Mouse (Mus musculus) monocyte, adult 59 days (primary cell): ENCODE results near the gene Tmem176b. TPM values are rescaled to one million over a fixed set of nuclear protein-coding genes. Genes with fewer than 3 reads are reported as not detected.

Experiments
- total RNA-seq, 2 experiments: library from RNA; stranded (reverse); gene quantifications; one replicate each; pipeline ENCODE4 v1.2.4; 2023

Gene Tmem176b
- 100 to 1,000 TPM; 215 to 221 TPM for total RNA-seq

DNA sequence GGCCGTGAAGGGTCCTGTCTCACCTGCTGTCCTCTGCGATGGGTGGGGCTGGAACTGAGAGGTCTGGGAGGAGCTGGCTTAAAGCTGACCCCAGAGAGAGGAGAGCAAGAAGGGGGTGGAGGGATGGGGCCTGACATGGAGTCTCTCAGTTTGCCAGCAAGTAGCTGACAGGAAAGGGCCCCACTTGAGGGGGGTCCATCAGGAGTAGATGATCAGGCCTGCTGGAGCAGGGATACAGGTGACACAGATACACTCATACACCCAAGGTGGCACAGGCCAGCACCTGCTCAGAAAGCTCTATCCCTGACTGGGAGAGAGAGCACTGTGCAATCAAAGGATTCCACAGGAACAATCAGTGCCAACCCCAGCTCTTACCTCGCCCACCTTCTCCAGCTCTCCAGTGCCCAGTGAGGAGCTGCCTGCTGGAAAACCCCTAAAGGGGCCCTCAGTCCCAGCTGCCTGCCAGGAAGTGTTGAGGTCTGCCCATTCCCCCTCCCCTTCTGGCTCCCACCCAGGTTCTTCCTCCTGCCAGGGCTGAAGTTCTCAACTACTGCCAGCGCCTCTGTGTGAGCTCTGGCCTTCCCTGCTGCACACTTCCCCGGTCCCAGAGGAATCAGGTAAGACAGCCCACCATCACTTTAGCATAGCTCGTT lies at the start of gene Tmem176b:
Gene Tmem176b, minus strand, starts transcription at position 524 of the 653 bp plus-strand sequence.

DNA sequence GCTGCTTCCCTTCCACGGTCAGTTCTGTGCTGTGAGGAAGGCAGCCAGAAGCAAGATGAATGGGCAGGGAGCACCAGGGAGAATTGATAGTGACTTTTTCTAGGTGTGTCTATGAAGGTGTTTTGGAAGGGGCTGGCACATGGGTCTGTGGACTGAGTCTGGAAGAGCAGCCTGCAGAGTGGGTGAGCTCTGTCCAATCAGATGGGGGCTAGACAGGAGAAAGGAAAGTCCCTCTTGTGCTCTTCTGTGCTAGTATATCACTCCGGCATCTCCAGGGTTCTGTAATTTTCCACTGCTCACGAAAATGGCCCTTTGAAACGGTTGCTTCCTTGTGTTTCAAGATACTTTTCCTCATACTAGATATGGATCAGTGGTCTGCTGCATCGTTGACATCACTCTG lies 31.3 kb upstream of the Tmem176b start, which contains the start of gene Aoc1:
Gene Aoc1, plus strand, starts transcription at position 301 of the 400 bp plus-strand sequence.

DNA sequence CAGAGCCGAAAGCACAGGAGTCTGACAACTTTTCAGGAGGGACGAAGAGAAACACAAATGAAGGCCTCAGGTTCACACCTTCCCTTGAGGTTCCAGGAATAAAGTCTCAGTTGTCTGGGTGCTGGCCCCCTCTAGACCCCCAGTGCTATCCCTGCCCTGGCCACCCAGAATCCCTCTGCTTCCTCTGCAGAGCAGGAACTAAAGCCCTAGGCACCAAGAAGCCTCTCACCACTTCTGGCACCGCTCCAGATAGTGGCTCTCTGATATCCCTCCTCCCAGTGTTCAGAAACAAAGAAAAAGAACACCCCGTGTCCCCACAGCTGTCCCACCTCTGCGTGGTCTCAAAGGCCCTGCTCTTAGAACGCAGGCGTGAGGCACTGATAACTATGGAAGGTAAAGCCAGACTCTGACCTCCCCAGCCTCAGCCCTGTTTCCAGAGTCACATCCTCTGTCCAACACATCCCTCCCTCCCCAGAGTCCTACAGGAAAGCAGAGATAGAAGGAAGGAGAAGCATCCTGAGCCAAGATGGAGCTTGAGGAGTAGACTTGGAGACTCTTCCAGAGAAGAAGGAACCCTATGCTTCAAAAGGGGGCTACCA lies 826 bp downstream of the Tmem176b start, which contains the start of gene Tmem176a:
Gene Tmem176a, plus strand, starts transcription at position 549 of the 599 bp plus-strand sequence.

Other genes with a start within 250 kb of the Tmem176b start
- gene Repin1, start 247.6 kb downstream of the Tmem176b start, total RNA-seq: 1 to 10 TPM; 8.3 to 9.3 TPM
- gene Gm44965, start 247.6 kb downstream of the Tmem176b start, total RNA-seq: not detected
- 1 to 10 TPM; 2.7 to 3.6 TPM for gene Zfp775, start 239.4 kb downstream of the Tmem176b start, total RNA-seq
- gene AI854703, start 214.7 kb downstream of the Tmem176b start, total RNA-seq: not detected
- gene Gimap8, start 194.3 kb downstream of the Tmem176b start, total RNA-seq: under 1 TPM; 0.39 to 0.89 TPM
- 1 to 10 TPM in 1 of 2 experiments, under 1 TPM in 1; 1.00 to 1.4 TPM for gene Gimap9, start 165.4 kb downstream of the Tmem176b start, total RNA-seq
- 1 to 10 TPM in 1 of 2 experiments, under 1 TPM in 1; 0.82 to 2.7 TPM for gene Gimap4, start 156.9 kb downstream of the Tmem176b start, total RNA-seq
- gene Gimap6, start 133.3 kb downstream of the Tmem176b start, total RNA-seq: 1 to 10 TPM; 8.3 to 9.2 TPM
- not detected for gene Gm28053, start 122.9 kb downstream of the Tmem176b start, total RNA-seq
- gene Gimap7, start 122.9 kb downstream of the Tmem176b start, total RNA-seq: not detected
- 1 to 10 TPM; 1.1 to 1.6 TPM for gene Gimap1, start 102.4 kb downstream of the Tmem176b start, total RNA-seq
- 1 to 10 TPM in 1 of 2 experiments, under 1 TPM in 1; 0.46 to 1.2 TPM for gene Gimap5, start 95.3 kb downstream of the Tmem176b start, total RNA-seq
- gene Gimap3, start 70.6 kb downstream of the Tmem176b start, total RNA-seq: 1 to 10 TPM in 1 of 2 experiments, under 1 TPM in 1; 1.00 to 1.8 TPM
- 10 to 100 TPM; 72.6 to 75.1 TPM for gene Tmem176a, start 577 bp downstream of the Tmem176b start, total RNA-seq
- not detected for gene Aoc1, start 31.4 kb upstream of the Tmem176b start, total RNA-seq
- not detected for gene 1600015I10Rik, start 88.4 kb upstream of the Tmem176b start, total RNA-seq
- not detected for gene Doxl2, start 133.5 kb upstream of the Tmem176b start, total RNA-seq
- gene Svs1, start 145.4 kb upstream of the Tmem176b start, total RNA-seq: not detected
- gene Gpnmb, start 195.1 kb upstream of the Tmem176b start, total RNA-seq: 1 to 10 TPM; 1.1 to 1.7 TPM
- gene Malsu1, start 232.3 kb upstream of the Tmem176b start, total RNA-seq: 10 to 100 TPM; 27.7 to 28.0 TPM